In genomic region chr7:19806356-19806969, GRCm38 (mm10) we compare ENCODE assay signal across 33 mouse cellular contexts. TPM values are rescaled to one million over a fixed set of nuclear protein-coding genes. Genes with fewer than 3 reads are reported as not detected.
DNase-seq lines count a peak whose midpoint lies in the region; ATAC-seq and TF ChIP-seq lines count a peak whose summit lies in the region.
"Had no signal": no experiment of that assay in that cellular context is flagged by ENCODE, and none has a peak within 500 bp of the region (broad histone marks: within the 10 kb centered on the region; RNA-seq: fewer than 3 reads in every experiment).

No protein-coding gene starts in this region.

- TF ChIP-seq CTCF in bone marrow, adult 2 months (IDR thresholded peaks at IDR 0.05; ENCODE audit: control insufficient read depth, insufficient read depth, low read length): no peak

- no peak overlapping the region for H3K9ac ChIP-seq in hindbrain, embryonic 12.5 days
- H3K9ac ChIP-seq: forebrain, embryonic 13.5 days; heart, embryonic 13.5 days; hindbrain, embryonic 15.5 days; intestine, embryonic 15.5 days had no signal

- peak overlapping the region; percentile 37; the same call in 1 of the 2 replicates for H3K27ac ChIP-seq in bone marrow, adult 2 months (ENCODE audit: control insufficient read depth, insufficient read depth, low read depth, low read length, poor library complexity)
- no peak overlapping the region for H3K27ac ChIP-seq in hindbrain, embryonic 12.5 days
- H3K27ac ChIP-seq: forebrain, embryonic 10.5 days; forebrain, embryonic 13.5 days; heart, adult 2 months; heart, embryonic 10.5 days; heart, embryonic 13.5 days; hindbrain, embryonic 15.5 days; intestine, embryonic 15.5 days had no signal

- no peaks in the 10 kb centered on the region for H3K36me3 ChIP-seq in hindbrain, embryonic 12.5 days
- H3K36me3 ChIP-seq: forebrain, embryonic 10.5 days; heart, embryonic 10.5 days; heart, embryonic 13.5 days; hindbrain, embryonic 15.5 days; intestine, embryonic 15.5 days had no signal

- H3K4me1 ChIP-seq in bone marrow, adult 2 months (ENCODE audit: control insufficient read depth, insufficient read depth, low read length): peaks cover 2% of the 10 kb centered on the region
- H3K4me1 ChIP-seq in hindbrain, embryonic 12.5 days: peaks cover 11% of the 10 kb centered on the region

- peak; percentile 31; the same call in 1 of the 2 replicates for ATAC-seq in neutrophil, adult 5-6 weeks (ENCODE audit: extremely low read depth, insufficient number of reproducible peaks, low FRiP score, poor library complexity, severe bottlenecking)
- ATAC-seq in hindbrain, embryonic 12.5 days (ENCODE audit: low FRiP score): no peak
- no peak for ATAC-seq in cerebellum, adult (ENCODE audit: insufficient number of reproducible peaks, low FRiP score, low TSS enrichment)
- ATAC-seq: activated CD4-positive, CD25-positive, alpha-beta regulatory T cell, adult 4 months; forebrain, embryonic 13.5 days; forebrain, embryonic 16.5 days; intestine, embryonic 15.5 days had no signal

- H3K4me2 ChIP-seq in hindbrain, embryonic 12.5 days (replicated peaks): no peak overlapping the region
- H3K4me2 ChIP-seq: forebrain, embryonic 13.5 days; heart, embryonic 13.5 days; hindbrain, embryonic 15.5 days; intestine, embryonic 15.5 days had no signal

- WGBS in bone marrow, adult 2 months: 80% methylated on average over 8 of the region's 8 CpGs
- 79% methylated on average over 8 of the region's 8 CpGs for WGBS in hindbrain, embryonic 12.5 days

- intact Hi-C loops in left cerebral cortex, postnatal 25 days (cut with DNase I): no loop called here

- no peak overlapping the region for H3K4me3 ChIP-seq in bone marrow, adult 2 months (replicated peaks; ENCODE audit: control insufficient read depth, low read depth, low read length)
- H3K4me3 ChIP-seq in hindbrain, embryonic 12.5 days: no peak overlapping the region
- H3K4me3 ChIP-seq: forebrain, embryonic 10.5 days; forebrain, embryonic 13.5 days; heart, adult 2 months; heart, embryonic 10.5 days; heart, embryonic 13.5 days; hindbrain, embryonic 15.5 days; intestine, embryonic 15.5 days had no signal

- DNase-seq in A20 (ENCODE audit: low read depth, low spot score): peak; percentile 87
- peak; percentile 51 to 53 for DNase-seq in B cell, adult 2 months
- no peak for DNase-seq in left cerebral cortex, postnatal 25 days (ENCODE audit: low spot score in 2 of 2)
- DNase-seq: adrenal gland, adult 8-10 months; adrenal gland, postnatal 25 days; cerebellum, adult 11 months; cerebellum, adult 2 months; cerebellum, postnatal 10 days; cerebellum, postnatal 36 days; gastrocnemius, postnatal 10 days; gastrocnemius, postnatal 36 days; heart, adult 2 months; heart, postnatal 14 days; heart, postnatal 4 days had no signal

- no peak for TF ChIP-seq POLR2A in bone marrow, adult 2 months (IDR thresholded peaks at IDR 0.05; ENCODE audit: borderline replicate concordance, control insufficient read depth, low read depth, low read length)

- H3K9me3 ChIP-seq in hindbrain, embryonic 12.5 days (replicated peaks): no peaks in the 10 kb centered on the region
- H3K9me3 ChIP-seq: forebrain, embryonic 10.5 days; forebrain, embryonic 13.5 days; hindbrain, embryonic 15.5 days; intestine, embryonic 15.5 days had no signal

- peaks cover 58% of the 10 kb centered on the region for H3K27me3 ChIP-seq in hindbrain, embryonic 12.5 days

RNA-seq across cellular contexts. Expression of gene Cblc, which starts 9.9 kb away (rescaled TPM):
- not detected in 2 replicates for polyA plus RNA-seq in bone marrow, adult 2 months (2011; ENCODE audit: insufficient read depth, insufficient read length, low replicate concordance, missing spikeins)
- total RNA-seq in neutrophil, adult 5-6 weeks (2017): 1.4 and 3.6 TPM in 2 replicates
- polyA plus RNA-seq in hindbrain, embryonic 12.5 days (2016; fragmentation: Nextera tagmentation; extraction: Ambion mirVana): 1.0 and 1.3 TPM in 2 replicates
- total RNA-seq in left cerebral cortex, postnatal 25 days (2021): not detected
- total RNA-seq: gastrocnemius, adult 18-20 months; gastrocnemius, postnatal 36 days; granulocyte monocyte progenitor cell, adult 5-6 weeks; heart, postnatal 14 days; heart, postnatal 4 days had no signal
- polyA plus RNA-seq: activated CD4-positive, CD25-positive, alpha-beta regulatory T cell, adult 4 months; cerebellum, adult 2 months; cortical plate, adult 2 months; forebrain, embryonic 13.5 days; forebrain, embryonic 16.5 days; hindbrain, embryonic 15.5 days had no signal

RNA-seq across cellular contexts. Expression of gene Bcl3, which starts 16.1 kb away (rescaled TPM):
- polyA plus RNA-seq in bone marrow, adult 2 months (2011; ENCODE audit: insufficient read depth, insufficient read length, low replicate concordance, missing spikeins): 6.4 and 13.0 TPM in 2 replicates
- 59.9 and 60.2 TPM in 2 replicates for total RNA-seq in neutrophil, adult 5-6 weeks (2017)
- polyA plus RNA-seq in hindbrain, embryonic 12.5 days (2016; fragmentation: Nextera tagmentation; extraction: Ambion mirVana): 1.1 and 2.1 TPM in 2 replicates
- under 1 TPM; 0.46 to 0.53 TPM for total RNA-seq in left cerebral cortex, postnatal 25 days (2021)

RNA-seq across cellular contexts. Expression of gene Bcam, which starts 35.6 kb away (rescaled TPM):
- 0.79 and 4.5 TPM in 2 replicates for polyA plus RNA-seq in bone marrow, adult 2 months (2011; ENCODE audit: insufficient read depth, insufficient read length, low replicate concordance, missing spikeins)
- not detected in 2 replicates for total RNA-seq in neutrophil, adult 5-6 weeks (2017)
- polyA plus RNA-seq in hindbrain, embryonic 12.5 days (2016; fragmentation: Nextera tagmentation; extraction: Ambion mirVana): 21.0 and 25.1 TPM in 2 replicates
- total RNA-seq in left cerebral cortex, postnatal 25 days (2021): 10 to 100 TPM; 10.4 to 12.5 TPM
- total RNA-seq: granulocyte monocyte progenitor cell, adult 5-6 weeks had no signal

RNA-seq across cellular contexts. Expression of gene Gm19345, which starts 45.3 kb away (rescaled TPM):
- polyA plus RNA-seq in bone marrow, adult 2 months (2011; ENCODE audit: insufficient read depth, insufficient read length, low replicate concordance, missing spikeins): not detected in 2 replicates
- total RNA-seq in neutrophil, adult 5-6 weeks (2017): 1.6 TPM in 1 of 2 replicates, not detected in the other
- 1.1 and 1.7 TPM in 2 replicates for polyA plus RNA-seq in hindbrain, embryonic 12.5 days (2016; fragmentation: Nextera tagmentation; extraction: Ambion mirVana)
- total RNA-seq in left cerebral cortex, postnatal 25 days (2021): 1 to 10 TPM; 2.3 to 2.5 TPM
- total RNA-seq: gastrocnemius, adult 18-20 months; gastrocnemius, postnatal 10 days; gastrocnemius, postnatal 36 days; granulocyte monocyte progenitor cell, adult 5-6 weeks; heart, adult 2 months; heart, postnatal 14 days; heart, postnatal 4 days had no signal
- polyA plus RNA-seq: activated CD4-positive, CD25-positive, alpha-beta regulatory T cell, adult 4 months; embryonic facial prominence, embryonic 11.5 days; forebrain, embryonic 10.5 days; heart, adult 2 months; heart, embryonic 10.5 days; heart, embryonic 13.5 days; heart, embryonic 16.5 days had no signal

RNA-seq across cellular contexts. Expression of gene Ceacam16, which starts 54.6 kb away (rescaled TPM):
- polyA plus RNA-seq in bone marrow, adult 2 months (2011; ENCODE audit: insufficient read depth, insufficient read length, low replicate concordance, missing spikeins): 3.8 and 8.2 TPM in 2 replicates
- total RNA-seq in neutrophil, adult 5-6 weeks (2017): 3.3 and 5.2 TPM in 2 replicates
- polyA plus RNA-seq in hindbrain, embryonic 12.5 days (2016; fragmentation: Nextera tagmentation; extraction: Ambion mirVana): not detected in 2 replicates
- not detected for total RNA-seq in left cerebral cortex, postnatal 25 days (2021)
- total RNA-seq: adrenal gland, postnatal 25 days; gastrocnemius, adult 18-20 months; gastrocnemius, postnatal 10 days; gastrocnemius, postnatal 36 days; granulocyte monocyte progenitor cell, adult 5-6 weeks had no signal
- polyA plus RNA-seq: cortical plate, adult 2 months; embryonic facial prominence, embryonic 11.5 days; embryonic facial prominence, embryonic 14.5 days; forebrain, embryonic 10.5 days; forebrain, embryonic 13.5 days; heart, embryonic 10.5 days; heart, embryonic 16.5 days; hindbrain, embryonic 11.5 days; intestine, embryonic 15.5 days had no signal

Comparison
In these comparisons a context has a peak if more than half of its experiments do, and no peak if none do; other contexts are left out.
1. DNase-seq: peak in A20 (single experiment) and B cell, adult 2 months (2 of 2); none in left cerebral cortex, postnatal 25 days (0 of 2).
2. RNA of gene Bcl3, which starts 16.1 kb away (total RNA-seq): 59.9 to 60.2 TPM in neutrophil, adult 5-6 weeks; 0.46 to 0.53 TPM in left cerebral cortex, postnatal 25 days; every median in the first group is over 10 times any median in the second.
3. RNA of gene Bcam, which starts 35.6 kb away (total RNA-seq): 10.4 to 12.5 TPM in left cerebral cortex, postnatal 25 days; not detected in neutrophil, adult 5-6 weeks; every median in the first group is over 10 times any median in the second.